Mouse (Mus musculus): ENCODE data around the gene Mms19. TPM values are rescaled to one million over a fixed set of nuclear protein-coding genes. Genes with fewer than 3 reads are reported as not detected.
"Not testable (repeated sequence)": the region's sequence is repeated elsewhere in the genome, so short reads cannot be mapped to it uniquely, and the experiment has no call there.

The Mms19 gene
- total RNA-seq, 2 experiments from 2014 or later = 38.4 to 51.1 TPM

- DNase-seq = no peak
- intact Hi-C loops (cut with DNase I) = no loop called here
Observed at GRCm38 (mm10) chr19:41938539-41938938, 42.4 kb downstream of the Mms19 start.

DNA sequence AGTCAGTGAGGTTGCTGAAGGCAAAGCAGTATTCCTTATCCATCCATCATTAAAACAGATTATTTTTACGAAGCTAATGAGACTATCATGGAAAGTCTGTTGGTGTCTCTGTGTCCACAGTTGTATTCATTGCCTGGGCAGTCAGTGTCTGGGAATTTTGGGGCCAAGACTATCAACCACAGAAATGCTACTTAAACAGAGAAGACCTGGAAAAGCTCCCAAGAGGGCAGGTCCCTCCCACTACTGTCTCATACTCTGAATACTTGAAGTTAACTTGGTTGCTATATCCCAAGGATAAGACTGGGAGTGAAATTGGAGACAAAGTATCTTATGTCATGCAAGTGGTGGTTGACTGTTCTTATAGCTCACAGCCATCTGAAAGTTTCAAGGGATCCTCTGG is 45.0 kb downstream of the Mms19 start:
- intact Hi-C loops (cut with DNase I) = no loop called here
- DNase-seq = no peak

DNA sequence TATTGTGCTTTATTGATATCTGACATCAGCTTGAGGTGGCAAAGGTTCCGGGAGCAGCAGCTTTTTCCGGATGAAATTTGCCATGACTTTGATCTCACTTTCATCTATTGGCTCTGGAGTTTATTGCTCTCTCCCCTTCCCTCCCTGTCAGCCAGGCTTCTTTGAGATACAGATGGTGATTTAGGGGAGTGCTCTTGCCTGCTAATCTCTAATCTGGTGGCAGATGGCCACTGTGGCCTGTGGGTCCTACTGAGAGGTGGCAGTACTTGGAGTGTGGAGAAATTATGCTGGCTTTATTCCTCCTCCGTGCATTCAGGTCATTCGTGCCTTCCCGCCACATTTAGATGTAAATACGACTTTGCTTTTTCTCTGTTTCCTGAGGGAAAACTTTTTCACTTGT is 46.8 kb downstream of the Mms19 start:
- intact Hi-C loops (cut with DNase I) = no loop called here

GRCm38 (mm10) chr19:41933179-41934086 is 47.5 kb downstream of the Mms19 start, which contains the start of the genes Exosc1 and Zdhhc16:
Exosc1 (minus strand) TSS chr19:41933423.
Zdhhc16 (plus strand) TSS chr19:41933480.
- peak; percentile 98 for DNase-seq
- intact Hi-C loops (cut with DNase I) = no loop called here

More for the DNA sequence above, 46.8 kb downstream of the Mms19 start:
- peak; percentile 26 for DNase-seq

DNA sequence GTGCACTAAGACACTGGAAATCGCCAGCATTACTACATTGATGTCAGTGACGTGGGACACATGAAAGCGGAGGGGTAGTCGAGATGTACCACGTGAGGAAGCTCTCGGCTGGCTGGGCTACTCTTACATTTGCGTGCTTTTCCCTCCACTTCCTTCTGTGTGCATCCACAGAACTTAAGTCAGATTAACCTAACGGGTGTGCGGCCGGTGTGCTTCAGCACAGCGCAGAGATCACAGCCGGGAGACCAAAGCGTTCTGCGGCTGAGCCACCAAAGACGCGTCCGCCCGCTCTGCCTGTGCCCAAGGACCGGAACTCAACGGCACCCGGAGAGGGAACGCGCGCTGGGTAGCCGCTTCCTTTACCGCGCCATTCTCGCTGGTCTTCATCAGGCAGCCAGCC is 48.3 kb downstream of the Mms19 start:
- intact Hi-C loops (cut with DNase I) = no loop called here
- DNase-seq = no peak

GRCm38 (mm10) chr19:41920412-41921067 is 60.4 kb downstream of the Mms19 start:
- intact Hi-C loops (cut with DNase I) = no loop called here
- DNase-seq = no peak

DNA sequence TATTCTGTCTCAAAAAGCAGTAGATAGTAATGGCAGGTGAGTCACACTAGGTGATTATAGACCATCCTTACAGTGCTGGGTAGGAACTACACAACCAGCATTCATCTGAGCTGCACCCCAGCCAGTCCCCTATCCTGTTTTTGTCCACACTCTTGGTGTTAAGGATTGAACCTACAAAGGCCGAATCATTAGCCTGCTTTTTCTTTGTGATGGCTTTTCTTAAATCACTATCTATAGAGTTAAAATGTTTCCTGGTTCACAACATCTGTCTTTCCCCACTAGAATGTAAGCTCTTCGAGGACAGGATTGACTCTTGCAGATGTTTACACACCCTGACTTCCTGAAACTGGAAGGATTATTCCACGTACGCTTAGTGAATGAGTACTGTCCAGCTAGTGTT is 61.5 kb downstream of the Mms19 start:
- intact Hi-C loops (cut with DNase I) = no loop called here
- no peak for DNase-seq

GRCm38 (mm10) chr19:41916853-41917252 is 64.1 kb downstream of the Mms19 start:
- intact Hi-C loops (cut with DNase I) = no loop called here
- no peak for DNase-seq

GRCm38 (mm10) chr19:41915294-41915693 is 65.7 kb downstream of the Mms19 start:
- DNase-seq = no peak
- intact Hi-C loops (cut with DNase I) = no loop called here

DNA sequence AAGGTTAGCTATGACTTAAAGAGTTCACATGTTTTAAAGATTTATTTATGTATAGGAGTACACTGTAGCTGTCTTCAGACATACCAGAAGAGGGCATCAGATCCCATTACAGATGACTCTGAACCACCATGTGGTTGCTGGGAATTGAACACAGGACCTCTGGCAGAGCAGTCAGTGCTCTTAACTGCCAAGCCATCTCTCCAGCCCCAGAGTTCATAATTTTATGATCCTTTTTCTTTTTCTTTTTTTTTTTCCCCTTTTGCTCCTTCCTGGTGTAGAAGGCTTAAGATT is 66.4 kb downstream of the Mms19 start:
- intact Hi-C loops (cut with DNase I); DNase-seq: not testable (repeated sequence)

DNA sequence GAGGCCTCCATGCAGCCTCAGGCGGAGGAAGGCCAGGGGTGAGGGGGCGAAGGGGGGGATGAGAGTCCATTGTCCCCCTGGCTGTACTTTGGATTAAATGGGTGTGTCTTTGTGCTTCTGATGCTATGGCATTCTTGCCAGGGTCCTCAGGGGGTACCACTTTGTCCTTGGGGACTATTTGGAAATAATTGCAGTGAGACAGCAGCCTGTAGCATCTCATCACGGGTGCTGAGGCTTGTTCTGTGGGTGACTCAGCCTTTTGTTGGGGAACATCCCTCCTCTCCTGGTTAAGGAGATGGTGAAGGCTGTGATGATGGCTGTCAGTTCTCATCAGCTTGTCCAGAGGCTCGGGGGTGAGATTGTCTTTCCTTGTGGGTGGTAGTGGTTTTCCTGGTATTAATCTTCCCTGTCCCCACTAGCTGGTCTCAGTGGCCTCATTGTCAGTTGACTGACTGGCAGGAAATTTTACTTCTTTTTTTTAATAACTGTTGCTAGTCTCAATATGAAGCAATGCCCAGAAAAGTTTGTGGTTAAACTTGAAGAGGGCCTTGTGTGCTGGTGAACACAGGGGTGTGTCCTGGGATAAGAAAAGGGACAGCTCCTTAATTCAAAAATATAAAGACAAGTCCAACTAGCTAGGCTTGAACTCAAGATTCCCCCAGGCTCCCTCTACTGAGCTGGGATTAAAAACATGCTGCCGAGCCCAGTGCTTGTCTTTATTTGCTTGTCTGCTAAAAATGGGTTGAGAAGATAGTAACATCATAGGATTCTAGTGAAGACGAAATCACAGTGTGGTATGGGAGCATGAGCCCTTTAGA is 67.0 kb downstream of the Mms19 start:
- no peak for DNase-seq
- intact Hi-C loops (cut with DNase I) = no loop called here

DNA sequence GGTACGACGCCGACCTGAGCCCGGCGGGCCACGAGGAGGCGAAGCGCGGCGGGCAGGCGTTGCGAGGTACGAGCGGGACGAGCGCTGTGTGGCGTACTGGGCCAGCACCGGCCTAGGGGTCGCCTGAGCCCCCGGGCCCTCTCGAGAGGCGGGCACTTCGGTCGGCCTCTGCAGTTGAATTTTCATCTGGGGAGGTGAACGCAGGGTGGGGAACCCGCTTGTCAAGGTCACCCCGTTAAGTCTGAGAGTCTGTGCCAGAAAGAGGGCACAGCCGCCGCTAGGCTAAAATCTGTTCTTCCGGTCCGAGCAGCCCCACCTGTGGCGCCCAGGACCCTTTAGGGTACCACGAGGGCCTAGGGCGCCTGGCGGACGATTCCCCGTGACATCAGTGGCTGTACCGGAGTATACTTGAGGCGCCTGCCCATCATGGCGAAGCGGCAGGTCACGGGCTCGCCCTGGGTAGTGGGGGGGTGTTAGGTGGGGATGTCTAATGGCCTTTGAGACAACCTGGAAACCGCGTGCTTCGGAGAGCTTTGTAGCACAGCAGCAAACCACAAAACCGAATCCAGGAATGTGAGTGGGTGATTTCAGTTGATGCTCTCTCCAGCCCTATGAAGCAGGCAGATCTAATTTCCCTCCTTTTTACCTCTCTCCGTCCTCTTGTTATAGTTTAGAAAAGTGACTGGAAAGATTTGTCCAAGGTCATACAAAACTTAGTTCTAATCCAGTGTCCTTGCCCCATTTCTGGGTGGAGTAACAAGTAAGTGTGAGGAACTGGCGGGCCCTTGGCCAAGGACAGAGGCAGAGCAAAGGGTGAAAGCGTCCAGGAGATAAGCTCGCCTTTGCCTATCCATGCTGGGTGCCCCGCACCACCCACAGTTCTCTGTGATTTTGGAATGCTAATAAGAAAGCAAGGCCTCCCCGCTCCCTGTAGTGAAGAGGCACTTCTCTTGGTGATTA is 68.6 kb downstream of the Mms19 start:
- peak; percentile 43 for DNase-seq
- intact Hi-C loops (cut with DNase I) = no loop called here

- intact Hi-C loops (cut with DNase I) = no loop called here
Observed at GRCm38 (mm10) chr19:41911178-41912073, 69.5 kb downstream of the Mms19 start, which contains the start of gene Pgam1. Pgam1 (plus strand) TSS chr19:41911923.

GRCm38 (mm10) chr19:41910396-41910795 is 70.6 kb downstream of the Mms19 start:
- intact Hi-C loops (cut with DNase I) = no loop called here
- DNase-seq = no peak

More at GRCm38 (mm10) chr19:41911178-41912073, 69.5 kb downstream of the Mms19 start, which contains the start of gene Pgam1:
- DNase-seq = peak; percentile 99

DNA sequence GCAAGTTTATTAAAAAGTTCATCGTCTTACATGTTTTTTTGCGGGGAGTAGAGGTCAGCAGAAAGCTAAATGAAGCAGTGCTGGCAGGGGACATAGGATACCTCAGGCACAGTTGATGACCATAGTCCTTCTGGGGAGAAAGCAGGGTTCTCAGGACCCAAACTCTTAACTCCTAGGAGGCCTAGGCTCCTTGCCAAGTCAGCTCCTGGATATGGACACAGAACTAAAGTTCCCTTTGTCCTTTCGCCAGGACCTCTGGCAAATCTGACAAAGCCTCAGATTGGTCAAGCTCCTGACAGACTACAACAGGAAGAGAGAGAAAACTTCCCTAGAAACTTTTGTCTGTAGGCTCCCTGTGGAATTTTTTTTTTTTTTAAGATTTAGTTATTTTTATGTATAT is 72.2 kb downstream of the Mms19 start:
- intact Hi-C loops (cut with DNase I) = no loop called here
- DNase-seq = no peak

DNA sequence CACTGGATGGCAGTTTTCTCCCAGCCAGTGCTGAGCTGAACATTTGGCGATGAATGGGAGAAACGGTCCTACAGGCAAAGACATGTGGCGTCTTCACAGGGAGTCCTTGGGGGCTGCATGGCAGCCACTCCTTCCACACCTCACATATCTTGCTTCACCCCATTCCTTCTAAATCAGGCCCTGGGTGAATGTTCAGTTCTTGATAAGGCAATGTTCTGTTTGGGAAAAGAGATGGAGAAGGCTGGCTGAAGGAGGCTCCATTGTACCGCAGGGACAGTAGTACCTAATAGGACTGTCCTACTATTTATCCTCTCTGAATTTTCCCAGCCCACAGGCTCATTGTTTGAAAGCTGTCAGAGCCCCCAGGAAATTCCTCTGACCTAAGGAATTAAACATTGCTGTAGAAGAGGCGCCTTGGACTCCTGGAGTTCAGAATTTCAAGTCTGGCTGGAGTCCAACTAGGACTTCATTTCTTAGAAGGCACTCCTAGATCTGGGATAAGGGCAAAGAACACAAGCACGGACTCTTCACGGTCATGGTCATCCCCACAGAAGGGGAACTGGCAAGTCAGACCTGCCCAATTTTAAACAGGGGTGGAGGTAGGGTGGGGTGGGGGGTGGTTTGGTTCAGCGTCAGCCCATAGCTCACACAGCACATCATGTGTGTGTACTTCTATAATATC is 73.7 kb downstream of the Mms19 start:
- intact Hi-C loops (cut with DNase I) = no loop called here
- DNase-seq = no peak

DNA sequence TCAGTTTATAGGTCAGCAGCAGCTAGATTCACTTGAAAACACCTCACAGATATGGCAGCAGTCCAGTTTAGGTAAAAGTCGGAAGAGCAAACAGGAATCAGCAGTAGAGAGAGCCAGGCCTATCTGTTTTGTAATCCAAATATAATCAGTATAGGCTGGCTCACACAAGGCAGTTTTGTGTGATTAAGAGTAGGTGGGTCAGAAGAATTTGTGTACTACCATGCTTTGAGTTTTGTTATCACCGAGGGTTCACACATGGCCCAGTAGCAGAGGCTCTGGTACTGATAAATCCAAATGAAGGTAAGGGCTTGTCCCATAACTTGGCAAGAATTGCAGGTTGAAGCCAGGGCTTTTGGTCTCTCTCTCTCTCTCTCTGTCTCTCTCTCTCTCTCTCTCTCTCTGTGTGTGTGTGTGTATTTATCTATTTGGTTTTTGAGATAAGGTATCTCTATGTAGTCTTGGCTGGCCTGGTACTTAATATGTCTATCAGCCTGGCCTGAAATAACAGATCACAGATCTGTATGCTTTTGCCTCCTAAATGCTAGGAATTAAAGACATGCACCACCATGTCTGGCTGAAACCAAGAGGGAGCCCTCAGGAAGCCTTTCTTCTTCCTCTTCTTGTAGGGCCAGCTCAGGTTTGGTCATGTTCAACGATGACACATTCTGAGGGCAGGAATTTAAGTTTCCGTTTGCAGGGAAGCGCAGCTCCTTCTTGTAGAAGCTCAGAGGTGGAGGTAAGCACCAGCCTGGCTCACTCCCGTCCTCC is 74.5 kb downstream of the Mms19 start:
- DNase-seq = no peak
- intact Hi-C loops (cut with DNase I) = no loop called here

- DNase-seq = no peak
- intact Hi-C loops (cut with DNase I) = no loop called here
Observed at GRCm38 (mm10) chr19:41905246-41905645, 75.7 kb downstream of the Mms19 start.
